8 mouse cellular contexts compared by ENCODE assay signal in genomic region chr3:126597596-126598328, GRCm38 (mm10). TPM values are rescaled to one million over a fixed set of nuclear protein-coding genes. Genes with fewer than 3 reads are reported as not detected.
DNase-seq lines count a peak whose midpoint lies in the region; ATAC-seq lines count a peak whose summit lies in the region.

No protein-coding gene starts in this region.

- peak; percentile 10 for DNase-seq in gastrocnemius, postnatal 14 days
- DNase-seq in gastrocnemius, postnatal 36 days, result no peak
- DNase-seq in CD4-positive helper T cell, adult 2 months (ENCODE audit: low read depth, low spot score), result peak; percentile 62
- DNase-seq in left cerebral cortex, postnatal 25 days (ENCODE audit: low spot score in 2 of 2), result peak; percentile 37 to 41
- DNase-seq in midbrain, embryonic 14.5 days, result peak; percentile 64
- no peak for DNase-seq in c-Kit-positive CD71-positive TER-119-positive erythroid progenitor cells, embryonic 14.5 days (ENCODE audit: low spot score)

- H3K4me2 ChIP-seq in heart, embryonic 15.5 days, result peak overlapping the region; percentile 89
- peak overlapping the region; percentile 91 for H3K4me2 ChIP-seq in midbrain, embryonic 14.5 days (ENCODE audit: low read length)

- H3K27me3 ChIP-seq in heart, embryonic 15.5 days, result no peaks in the 10 kb centered on the region
- H3K27me3 ChIP-seq in midbrain, embryonic 14.5 days (ENCODE audit: control insufficient read depth, insufficient read depth, low read length), result no peaks in the 10 kb centered on the region

- WGBS in heart, embryonic 15.5 days, result under 1% methylated on average over 29 of the region's 29 CpGs
- WGBS in midbrain, embryonic 14.5 days, result under 1% methylated on average over 29 of the region's 29 CpGs

- H3K27ac ChIP-seq in heart, embryonic 15.5 days, result peak overlapping the region; percentile 99
- H3K27ac ChIP-seq in midbrain, embryonic 14.5 days (replicated peaks; ENCODE audit: low read depth, low read length), result peak overlapping the region; percentile 95

- peaks cover 13% of the 10 kb centered on the region; the same call in 1 of the 2 replicates for H3K4me1 ChIP-seq in heart, embryonic 15.5 days (replicated peaks)
- 0 out of 2 replicates have a peak, but pooled peaks cover 3% of the 10 kb centered on the region for H3K4me1 ChIP-seq in midbrain, embryonic 14.5 days (ENCODE audit: control insufficient read depth, insufficient read depth, low read length)

- ATAC-seq in common myeloid progenitor, adult 5-6 weeks (replicated peaks; ENCODE audit: low read depth, poor library complexity, severe bottlenecking), result peak; percentile 1
- no peak; the same call in 1 of the 2 replicates for ATAC-seq in heart, embryonic 15.5 days (replicated peaks; ENCODE audit: insufficient number of reproducible peaks, insufficient read depth, low FRiP score, low read depth)
- no peak for ATAC-seq in midbrain, embryonic 14.5 days (ENCODE audit: low FRiP score, low TSS enrichment)

- peak overlapping the region; percentile 96 for H3K9ac ChIP-seq in heart, embryonic 15.5 days
- H3K9ac ChIP-seq in midbrain, embryonic 14.5 days (replicated peaks; ENCODE audit: low read length), result peak overlapping the region; percentile 86

- H3K36me3 ChIP-seq in heart, embryonic 15.5 days, result peaks cover 12% of the 10 kb centered on the region
- no peaks in the 10 kb centered on the region for H3K36me3 ChIP-seq in midbrain, embryonic 14.5 days (ENCODE audit: control insufficient read depth, insufficient read depth, low read length)

- H3K4me3 ChIP-seq in heart, embryonic 15.5 days, result peak overlapping the region; percentile 89
- H3K4me3 ChIP-seq in midbrain, embryonic 14.5 days (replicated peaks; ENCODE audit: low read depth, low read length), result peak overlapping the region; percentile 85

- no peaks in the 10 kb centered on the region for H3K9me3 ChIP-seq in heart, embryonic 15.5 days (replicated peaks)
- no peaks in the 10 kb centered on the region for H3K9me3 ChIP-seq in midbrain, embryonic 14.5 days (ENCODE audit: control insufficient read depth, low read length)

- intact Hi-C loops in gastrocnemius, postnatal 14 days (cut with DNase I; ENCODE audit: low total_unique reads), result loop anchor here (5.0 kb wide), 1 partner anchor 175 kb away; no protein-coding TSS in a partner anchor
- intact Hi-C loops in gastrocnemius, postnatal 36 days (cut with DNase I), result loop anchor here (2.0 kb wide), 1 partner anchor 97 kb away; no protein-coding TSS in a partner anchor
- intact Hi-C loops in left cerebral cortex, postnatal 25 days (cut with DNase I), result loop anchor here (2.0 to 10.0 kb wide), 3 partner anchors 95 to 297 kb away; no protein-coding TSS in a partner anchor

RNA-seq across cellular contexts. Expression of gene Camk2d, which starts 1.7 kb away (rescaled TPM):
- total RNA-seq in gastrocnemius, postnatal 14 days (2021), result 10 to 100 TPM; 84.5 to 99.0 TPM
- total RNA-seq in gastrocnemius, postnatal 36 days (2021), result 10 to 100 TPM; 57.7 to 70.2 TPM
- 16.1 and 31.6 TPM in 2 replicates for total RNA-seq in common myeloid progenitor, adult 5-6 weeks (2017)
- 99.3 and 108 TPM in 2 replicates for polyA plus RNA-seq in heart, embryonic 15.5 days (2015; fragmentation: Nextera tagmentation; extraction: Ambion mirVana)
- total RNA-seq in left cerebral cortex, postnatal 25 days (2021), result 100 to 1,000 TPM; 174 to 178 TPM
- 51.5 and 58.7 TPM in 2 replicates for polyA plus RNA-seq in midbrain, embryonic 14.5 days (2014; fragmentation: Nextera tagmentation; extraction: Ambion mirVana)

Comparison
In these comparisons a context has a peak if more than half of its experiments do, and no peak if none do; other contexts are left out.
1. DNase-seq: peak in gastrocnemius, postnatal 14 days (single experiment), CD4-positive helper T cell, adult 2 months (single experiment), left cerebral cortex, postnatal 25 days (2 of 2) and midbrain, embryonic 14.5 days (single experiment); none in gastrocnemius, postnatal 36 days (0 of 2) and c-Kit-positive CD71-positive TER-119-positive erythroid progenitor cells, embryonic 14.5 days (single experiment).